Mouse (Mus musculus) lung, postnatal 14 days (tissue): Measurements from ENCODE around the gene Cmtm6.
"Not testable (repeated sequence)": the region's sequence is repeated elsewhere in the genome, so short reads cannot be mapped to it uniquely, and the experiment has no call there.

Experiments used
- DNase-seq: peaks from one replicate; pipeline ENCODE4 v3.0.0; 2021

Cmtm6 gene

GRCm38 (mm10) chr9:114731011-114731755 is at the start of gene Cmtm6:
Gene Cmtm6, plus strand, starts transcription at chr9:114731116.
- DNase-seq = peak; percentile 99

GRCm38 (mm10) chr9:114682193-114682592 is 48.7 kb upstream of the Cmtm6 start:
- DNase-seq = no peak

- DNase-seq = no peak
Observed at GRCm38 (mm10) chr9:114686245-114686644, 44.7 kb upstream of the Cmtm6 start.

GRCm38 (mm10) chr9:114687639-114688038 is 43.3 kb upstream of the Cmtm6 start:
- DNase-seq = no peak

GRCm38 (mm10) chr9:114688252-114688952 is 42.5 kb upstream of the Cmtm6 start, which contains the start of gene Dync1li1:
Gene Dync1li1, plus strand, starts transcription at chr9:114688790.
- peak; percentile 98 for DNase-seq

GRCm38 (mm10) chr9:114688953-114689407 is 41.9 kb upstream of the Cmtm6 start:
- peak; percentile 36 for DNase-seq

GRCm38 (mm10) chr9:114690119-114690601 is 40.8 kb upstream of the Cmtm6 start:
- DNase-seq = peak; percentile 9

GRCm38 (mm10) chr9:114691112-114691511 is 39.8 kb upstream of the Cmtm6 start:
- DNase-seq = no peak

- DNase-seq = not testable (repeated sequence)
Observed at GRCm38 (mm10) chr9:114695662-114696061, 35.3 kb upstream of the Cmtm6 start.

GRCm38 (mm10) chr9:114697072-114697471 is 33.8 kb upstream of the Cmtm6 start:
- no peak for DNase-seq

- DNase-seq = no peak
Observed at GRCm38 (mm10) chr9:114697926-114698325, 33.0 kb upstream of the Cmtm6 start.

GRCm38 (mm10) chr9:114699262-114699661 is 31.7 kb upstream of the Cmtm6 start:
- DNase-seq = no peak

- DNase-seq = no peak
Observed at GRCm38 (mm10) chr9:114699882-114700665, 30.8 kb upstream of the Cmtm6 start.

GRCm38 (mm10) chr9:114701031-114701430 is 29.9 kb upstream of the Cmtm6 start:
- no peak for DNase-seq

- DNase-seq = no peak
Observed at GRCm38 (mm10) chr9:114701921-114702320, 29.0 kb upstream of the Cmtm6 start.

GRCm38 (mm10) chr9:114707805-114708204 is 23.1 kb upstream of the Cmtm6 start:
- no peak for DNase-seq

GRCm38 (mm10) chr9:114710345-114710744 is 20.6 kb upstream of the Cmtm6 start:
- peak; percentile 40 for DNase-seq

GRCm38 (mm10) chr9:114713481-114713880 is 17.4 kb upstream of the Cmtm6 start:
- DNase-seq = no peak

GRCm38 (mm10) chr9:114716677-114717331 is 14.1 kb upstream of the Cmtm6 start:
- DNase-seq = no peak

- DNase-seq = peak; percentile 64
Observed at GRCm38 (mm10) chr9:114727315-114727714, 3.6 kb upstream of the Cmtm6 start.

- not testable (repeated sequence) for DNase-seq
Observed at GRCm38 (mm10) chr9:114728432-114728831, 2.5 kb upstream of the Cmtm6 start.
